9 mouse cellular contexts compared by ENCODE assay signal in the genomic region with DNA sequence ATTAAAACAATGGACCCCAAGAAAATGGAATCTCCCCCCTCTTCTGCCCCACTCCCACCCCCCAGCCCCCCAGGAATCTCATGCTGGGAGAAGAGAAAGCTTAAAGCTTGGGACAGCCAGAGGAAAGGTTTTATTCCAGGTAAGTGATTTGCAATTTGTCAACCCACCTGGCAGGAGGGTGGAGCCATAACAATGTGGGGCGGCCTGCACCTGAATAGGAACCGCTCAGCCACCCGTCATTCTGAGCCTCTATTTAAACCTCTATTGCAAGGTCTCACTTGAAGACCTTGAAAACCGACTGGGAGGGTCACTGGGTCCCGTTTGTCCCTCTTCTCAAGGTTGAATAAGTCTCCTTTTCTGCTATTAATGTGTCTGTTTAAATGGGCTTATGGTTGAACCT. TPM values are rescaled to one million over a fixed set of nuclear protein-coding genes. Genes with fewer than 3 reads are reported as not detected.
A peak's percentile ranks its signal among the peaks of the same experiment; 100 is the strongest.
DNase-seq lines count a peak whose midpoint lies in the region; ATAC-seq and TF ChIP-seq lines count a peak whose summit lies in the region.
"Had no signal": no experiment of that assay in that cellular context is flagged by ENCODE, and none has a peak within 500 bp of the region (broad histone marks: within the 10 kb centered on the region; RNA-seq: fewer than 3 reads in every experiment).

No protein-coding gene starts in this region.

- peaks cover 55% of the 10 kb centered on the region for H3K4me1 ChIP-seq in heart, embryonic 12.5 days (replicated peaks)
- H3K4me1 ChIP-seq in midbrain, embryonic 11.5 days (ENCODE audit: control insufficient read depth, insufficient read depth, low read length) = peaks cover 15% of the 10 kb centered on the region
- peaks cover 45% of the 10 kb centered on the region for H3K4me1 ChIP-seq in midbrain, embryonic 10.5 days
- H3K4me1 ChIP-seq in hindbrain, postnatal 0 days (ENCODE audit: insufficient read depth, low read length) = peaks cover 13% of the 10 kb centered on the region

- H3K36me3 ChIP-seq in heart, embryonic 12.5 days = no peaks in the 10 kb centered on the region
- H3K36me3 ChIP-seq in midbrain, embryonic 11.5 days (ENCODE audit: control insufficient read depth, insufficient read depth, low read length) = no peaks in the 10 kb centered on the region
- H3K36me3 ChIP-seq in midbrain, embryonic 10.5 days = no peaks in the 10 kb centered on the region
- H3K36me3 ChIP-seq in hindbrain, postnatal 0 days (ENCODE audit: insufficient read depth, low read length) = no peaks in the 10 kb centered on the region
- H3K36me3 ChIP-seq: G1E had no signal

- WGBS in heart, embryonic 12.5 days = 41% methylated on average over 5 of the region's 5 CpGs
- 12% methylated on average over 5 of the region's 5 CpGs for WGBS in midbrain, embryonic 11.5 days
- 16% methylated on average over 5 of the region's 5 CpGs for WGBS in midbrain, embryonic 10.5 days
- 23% methylated on average over 5 of the region's 5 CpGs for WGBS in hindbrain, postnatal 0 days

- no peak overlapping the region for H3K27ac ChIP-seq in heart, embryonic 12.5 days (ENCODE audit: poor library complexity, severe bottlenecking)
- H3K27ac ChIP-seq in midbrain, embryonic 11.5 days (ENCODE audit: low read depth, low read length) = no peak overlapping the region
- no peak overlapping the region for H3K27ac ChIP-seq in midbrain, embryonic 10.5 days (replicated peaks)
- no peak overlapping the region for H3K27ac ChIP-seq in hindbrain, postnatal 0 days

- no peak overlapping the region for H3K4me3 ChIP-seq in heart, embryonic 12.5 days
- no peak overlapping the region for H3K4me3 ChIP-seq in midbrain, embryonic 11.5 days (ENCODE audit: low read depth, low read length)
- no peak overlapping the region for H3K4me3 ChIP-seq in midbrain, embryonic 10.5 days
- peak overlapping the region; percentile 81 for H3K4me3 ChIP-seq in hindbrain, postnatal 0 days (ENCODE audit: low read length)

- no peak for DNase-seq in heart, postnatal 14 days
- peak; percentile 44 for DNase-seq in midbrain, embryonic 11.5 days (ENCODE audit: low spot score, missing footprints)
- DNase-seq in midbrain, embryonic 10.5 days (ENCODE audit: low spot score) = no peak
- DNase-seq in hindbrain, postnatal 0 days (ENCODE audit: low spot score) = no peak
- DNase-seq in right cerebral cortex, postnatal 10 days (ENCODE audit: low spot score in 2 of 2) = no peak
- DNase-seq in ovary, postnatal 14 days (ENCODE audit: low spot score) = no peak
- DNase-seq: lung, postnatal 10 days had no signal

- peak overlapping the region; percentile 90 for H3K4me2 ChIP-seq in heart, embryonic 12.5 days
- H3K4me2 ChIP-seq in midbrain, embryonic 11.5 days = no peak overlapping the region
- peak overlapping the region; percentile 86 for H3K4me2 ChIP-seq in hindbrain, postnatal 0 days (ENCODE audit: low read depth, low read length)

- ATAC-seq in heart, embryonic 12.5 days (ENCODE audit: insufficient number of reproducible peaks, low FRiP score) = no peak
- ATAC-seq in midbrain, embryonic 11.5 days (ENCODE audit: low FRiP score) = no peak
- ATAC-seq in hindbrain, postnatal 0 days = no peak

- TF ChIP-seq CTCF in hindbrain, postnatal 0 days (IDR thresholded peaks at IDR 0.05; ENCODE audit: low read depth) = no peak

- intact Hi-C loops in heart, postnatal 14 days (cut with DNase I) = loop anchor here (5.0 kb wide), 2 partner anchors 97 to 118 kb away; a partner anchor contains a TSS

- H3K27me3 ChIP-seq in heart, embryonic 12.5 days (replicated peaks) = no peaks in the 10 kb centered on the region
- peaks cover 39% of the 10 kb centered on the region for H3K27me3 ChIP-seq in midbrain, embryonic 11.5 days (ENCODE audit: control insufficient read depth, insufficient read depth, low read length)
- peaks cover 88% of the 10 kb centered on the region for H3K27me3 ChIP-seq in midbrain, embryonic 10.5 days (ENCODE audit: low read depth, poor library complexity, severe bottlenecking)
- no peaks in the 10 kb centered on the region for H3K27me3 ChIP-seq in hindbrain, postnatal 0 days (ENCODE audit: insufficient read depth, low read length)

- 0 out of 2 replicates have a peak overlapping the region, but pooled peaks have one; percentile 35 for H3K9ac ChIP-seq in heart, embryonic 12.5 days
- no peak overlapping the region for H3K9ac ChIP-seq in midbrain, embryonic 11.5 days (ENCODE audit: low read length)
- H3K9ac ChIP-seq in hindbrain, postnatal 0 days (replicated peaks; ENCODE audit: low read length) = no peak overlapping the region

- H3K9me3 ChIP-seq in heart, embryonic 12.5 days (replicated peaks) = no peaks in the 10 kb centered on the region
- no peaks in the 10 kb centered on the region for H3K9me3 ChIP-seq in midbrain, embryonic 11.5 days (ENCODE audit: control insufficient read depth, low read length)
- no peaks in the 10 kb centered on the region for H3K9me3 ChIP-seq in midbrain, embryonic 10.5 days (replicated peaks)
- no peaks in the 10 kb centered on the region for H3K9me3 ChIP-seq in hindbrain, postnatal 0 days (ENCODE audit: low read length)

RNA-seq across cellular contexts. Expression of a gene that starts 3.6 kb away (rescaled TPM):
- polyA plus RNA-seq in heart, embryonic 12.5 days (2016; fragmentation: Nextera tagmentation; extraction: Ambion mirVana) = 0.98 and 1.0 TPM in 2 replicates
- 10 to 100 TPM; 31.8 to 32.0 TPM for total RNA-seq in heart, postnatal 14 days (2021)
- 0.53 and 0.77 TPM in 2 replicates for polyA plus RNA-seq in midbrain, embryonic 11.5 days (2014; fragmentation: Nextera tagmentation; extraction: Ambion mirVana)
- polyA plus RNA-seq in midbrain, embryonic 10.5 days (2016; fragmentation: Nextera tagmentation; extraction: Ambion mirVana) = 0.10 and 0.37 TPM in 2 replicates
- 26.3 and 26.9 TPM in 2 replicates for total RNA-seq in hindbrain, postnatal 0 days (2014; rRNA removed)
- polyA plus RNA-seq in hindbrain, postnatal 0 days (2015; fragmentation: Nextera tagmentation; extraction: Ambion mirVana) = 2.6 and 2.7 TPM in 2 replicates
